Mouse (Mus musculus): Measurements from ENCODE around the gene Cldn5. TPM values are rescaled to one million over a fixed set of nuclear protein-coding genes. Genes with fewer than 3 reads are reported as not detected.

The Cldn5 gene
- polyA plus RNA-seq, 1 experiment: 0.42 TPM

GRCm38 (mm10) chr16:18778461-18778860, 1.8 kb downstream of the Cldn5 start:
- H3K9ac ChIP-seq (ENCODE audit: low read depth, poor library complexity, severe bottlenecking): no peak overlapping the region
- no peaks in the 10 kb centered on the region for H3K4me1 ChIP-seq (ENCODE audit: control insufficient read depth, insufficient read depth, low read length)
- no peaks in the 10 kb centered on the region for H3K36me3 ChIP-seq (ENCODE audit: control insufficient read depth, insufficient read depth, low read length, poor library complexity, severe bottlenecking)
- no peaks in the 10 kb centered on the region for H3K27me3 ChIP-seq (ENCODE audit: control insufficient read depth, insufficient read depth, low read length, poor library complexity, severe bottlenecking)
- no peak overlapping the region for H3K4me3 ChIP-seq (ENCODE audit: low read depth, low read length)
- H3K27ac ChIP-seq (ENCODE audit: insufficient read depth, low read length): no peak overlapping the region
- no peaks in the 10 kb centered on the region for H3K9me3 ChIP-seq (replicated peaks; ENCODE audit: control insufficient read depth, insufficient read depth, low read length, poor library complexity, severe bottlenecking)
- TF ChIP-seq EP300 (IDR thresholded peaks at IDR 0.05; ENCODE audit: insufficient read depth, low read depth, low read length) (no peak), POLR2A (IDR thresholded peaks at IDR 0.05; ENCODE audit: insufficient read depth, low read length) (no peak), CTCF (IDR thresholded peaks at IDR 0.05; ENCODE audit: low read depth, low read length) (no peak)

- Histone ChIP-seq H3K4me3 (ENCODE audit: low read depth, low read length) (no peak overlapping the region), H3K4me1 (ENCODE audit: control insufficient read depth, insufficient read depth, low read length) (no peaks in the 10 kb centered on the region), H3K9me3 (replicated peaks; ENCODE audit: control insufficient read depth, insufficient read depth, low read length, poor library complexity, severe bottlenecking) (no peaks in the 10 kb centered on the region), H3K9ac (ENCODE audit: low read depth, poor library complexity, severe bottlenecking) (no peak overlapping the region), H3K27ac (ENCODE audit: insufficient read depth, low read length) (no peak overlapping the region), H3K27me3 (ENCODE audit: control insufficient read depth, insufficient read depth, low read length, poor library complexity, severe bottlenecking) (no peaks in the 10 kb centered on the region), H3K36me3 (ENCODE audit: control insufficient read depth, insufficient read depth, low read length, poor library complexity, severe bottlenecking) (peaks cover 6% of the 10 kb centered on the region; the same call in 1 of the 2 replicates)
- TF ChIP-seq EP300 (IDR thresholded peaks at IDR 0.05; ENCODE audit: insufficient read depth, low read depth, low read length): no peak
- no peak for TF ChIP-seq POLR2A (IDR thresholded peaks at IDR 0.05; ENCODE audit: insufficient read depth, low read length)
- TF ChIP-seq CTCF (IDR thresholded peaks at IDR 0.05; ENCODE audit: low read depth, low read length): no peak
These were observed 5.2 kb downstream of the Cldn5 start for GRCm38 (mm10) chr16:18781810-18782209.

- TF ChIP-seq EP300 (IDR thresholded peaks at IDR 0.05; ENCODE audit: insufficient read depth, low read depth, low read length) (no peak), POLR2A (IDR thresholded peaks at IDR 0.05; ENCODE audit: insufficient read depth, low read length) (no peak), CTCF (IDR thresholded peaks at IDR 0.05; ENCODE audit: low read depth, low read length) (no peak)
- no peak overlapping the region for H3K9ac ChIP-seq (ENCODE audit: low read depth, poor library complexity, severe bottlenecking)
- no peaks in the 10 kb centered on the region for H3K4me1 ChIP-seq (ENCODE audit: control insufficient read depth, insufficient read depth, low read length)
- peaks cover 10% of the 10 kb centered on the region for H3K36me3 ChIP-seq (ENCODE audit: control insufficient read depth, insufficient read depth, low read length, poor library complexity, severe bottlenecking)
- H3K9me3 ChIP-seq (replicated peaks; ENCODE audit: control insufficient read depth, insufficient read depth, low read length, poor library complexity, severe bottlenecking): no peaks in the 10 kb centered on the region
- no peaks in the 10 kb centered on the region for H3K27me3 ChIP-seq (ENCODE audit: control insufficient read depth, insufficient read depth, low read length, poor library complexity, severe bottlenecking)
- no peak overlapping the region for H3K27ac ChIP-seq (ENCODE audit: insufficient read depth, low read length)
- H3K4me3 ChIP-seq (ENCODE audit: low read depth, low read length): no peak overlapping the region
These were observed 8.4 kb downstream of the Cldn5 start for GRCm38 (mm10) chr16:18785025-18785424.

GRCm38 (mm10) chr16:18785485-18785884, 8.8 kb downstream of the Cldn5 start:
- H3K9me3 ChIP-seq (replicated peaks; ENCODE audit: control insufficient read depth, insufficient read depth, low read length, poor library complexity, severe bottlenecking): no peaks in the 10 kb centered on the region
- no peak for TF ChIP-seq EP300 (IDR thresholded peaks at IDR 0.05; ENCODE audit: insufficient read depth, low read depth, low read length)
- no peak for TF ChIP-seq CTCF (IDR thresholded peaks at IDR 0.05; ENCODE audit: low read depth, low read length)
- no peak for TF ChIP-seq POLR2A (IDR thresholded peaks at IDR 0.05; ENCODE audit: insufficient read depth, low read length)
- H3K9ac ChIP-seq (ENCODE audit: low read depth, poor library complexity, severe bottlenecking): no peak overlapping the region
- H3K27me3 ChIP-seq (ENCODE audit: control insufficient read depth, insufficient read depth, low read length, poor library complexity, severe bottlenecking): no peaks in the 10 kb centered on the region
- no peak overlapping the region for H3K27ac ChIP-seq (ENCODE audit: insufficient read depth, low read length)
- peaks cover 15% of the 10 kb centered on the region for H3K36me3 ChIP-seq (ENCODE audit: control insufficient read depth, insufficient read depth, low read length, poor library complexity, severe bottlenecking)
- no peaks in the 10 kb centered on the region for H3K4me1 ChIP-seq (ENCODE audit: control insufficient read depth, insufficient read depth, low read length)
- H3K4me3 ChIP-seq (ENCODE audit: low read depth, low read length): no peak overlapping the region

GRCm38 (mm10) chr16:18786652-18787051, 10.0 kb downstream of the Cldn5 start:
- Histone ChIP-seq H3K4me1 (ENCODE audit: control insufficient read depth, insufficient read depth, low read length) (no peaks in the 10 kb centered on the region), H3K9me3 (replicated peaks; ENCODE audit: control insufficient read depth, insufficient read depth, low read length, poor library complexity, severe bottlenecking) (no peaks in the 10 kb centered on the region), H3K4me3 (ENCODE audit: low read depth, low read length) (no peak overlapping the region), H3K27ac (ENCODE audit: insufficient read depth, low read length) (no peak overlapping the region), H3K36me3 (ENCODE audit: control insufficient read depth, insufficient read depth, low read length, poor library complexity, severe bottlenecking) (peaks cover 15% of the 10 kb centered on the region), H3K9ac (ENCODE audit: low read depth, poor library complexity, severe bottlenecking) (no peak overlapping the region), H3K27me3 (ENCODE audit: control insufficient read depth, insufficient read depth, low read length, poor library complexity, severe bottlenecking) (no peaks in the 10 kb centered on the region)
- TF ChIP-seq POLR2A (IDR thresholded peaks at IDR 0.05; ENCODE audit: insufficient read depth, low read length): no peak
- no peak for TF ChIP-seq CTCF (IDR thresholded peaks at IDR 0.05; ENCODE audit: low read depth, low read length)
- TF ChIP-seq EP300 (IDR thresholded peaks at IDR 0.05; ENCODE audit: insufficient read depth, low read depth, low read length): no peak

GRCm38 (mm10) chr16:18788627-18789406, 12.2 kb downstream of the Cldn5 start:
- no peaks in the 10 kb centered on the region for H3K4me1 ChIP-seq (ENCODE audit: control insufficient read depth, insufficient read depth, low read length)
- H3K9me3 ChIP-seq (replicated peaks; ENCODE audit: control insufficient read depth, insufficient read depth, low read length, poor library complexity, severe bottlenecking): no peaks in the 10 kb centered on the region
- no peak overlapping the region for H3K27ac ChIP-seq (ENCODE audit: insufficient read depth, low read length)
- no peak overlapping the region for H3K9ac ChIP-seq (ENCODE audit: low read depth, poor library complexity, severe bottlenecking)
- no peak for TF ChIP-seq CTCF (IDR thresholded peaks at IDR 0.05; ENCODE audit: low read depth, low read length)
- TF ChIP-seq EP300 (IDR thresholded peaks at IDR 0.05; ENCODE audit: insufficient read depth, low read depth, low read length): no peak
- no peak for TF ChIP-seq POLR2A (IDR thresholded peaks at IDR 0.05; ENCODE audit: insufficient read depth, low read length)
- no peaks in the 10 kb centered on the region for H3K27me3 ChIP-seq (ENCODE audit: control insufficient read depth, insufficient read depth, low read length, poor library complexity, severe bottlenecking)
- peaks cover 19% of the 10 kb centered on the region for H3K36me3 ChIP-seq (ENCODE audit: control insufficient read depth, insufficient read depth, low read length, poor library complexity, severe bottlenecking)
- H3K4me3 ChIP-seq (ENCODE audit: low read depth, low read length): no peak overlapping the region
